Mouse (Mus musculus): ENCODE data around the gene Ralbp1. TPM values are rescaled to one million over a fixed set of nuclear protein-coding genes. Genes with fewer than 3 reads are reported as not detected.
A peak's percentile ranks its signal among the peaks of the same experiment; 100 is the strongest.

The Ralbp1 gene
- total and polyA plus RNA-seq, 2 experiments from 2014 or later, result 42.0 to 50.0 TPM

GRCm38 (mm10) chr17:65828951-65829350 is 56.6 kb downstream of the Ralbp1 start:
- H3K4me3 ChIP-seq (ENCODE audit: low read depth, low read length), result no peak overlapping the region
- no peak for ATAC-seq (ENCODE audit: low FRiP score)
- H3K27me3 ChIP-seq (ENCODE audit: insufficient read depth, low read length), result no peaks in the 10 kb centered on the region
- WGBS, result 94% methylated on average over 11 of the region's 11 CpGs
- no peak overlapping the region for H3K27ac ChIP-seq (ENCODE audit: low read depth, low read length)
- no peak overlapping the region for H3K4me2 ChIP-seq (ENCODE audit: low read depth, low read length, poor library complexity, severe bottlenecking)
- no peaks in the 10 kb centered on the region for H3K9me3 ChIP-seq (ENCODE audit: low read length)
- H3K9ac ChIP-seq (replicated peaks; ENCODE audit: low read length, poor library complexity, severe bottlenecking), result no peak overlapping the region
- no peak for TF ChIP-seq CTCF (IDR thresholded peaks at IDR 0.05)
- H3K4me1 ChIP-seq (ENCODE audit: insufficient read depth, low read length), result no peaks in the 10 kb centered on the region
- no peak for DNase-seq (ENCODE audit: low spot score)
- H3K36me3 ChIP-seq (ENCODE audit: insufficient read depth, low read length), result peaks cover 44% of the 10 kb centered on the region

- 89% methylated on average over 5 of the region's 5 CpGs for WGBS
- Histone ChIP-seq H3K9me3 (ENCODE audit: low read length) (no peaks in the 10 kb centered on the region), H3K27ac (ENCODE audit: low read depth, low read length) (no peak overlapping the region), H3K4me3 (ENCODE audit: low read depth, low read length) (no peak overlapping the region), H3K9ac (replicated peaks; ENCODE audit: low read length, poor library complexity, severe bottlenecking) (no peak overlapping the region), H3K36me3 (ENCODE audit: insufficient read depth, low read length) (peaks cover 36% of the 10 kb centered on the region), H3K4me1 (ENCODE audit: insufficient read depth, low read length) (no peaks in the 10 kb centered on the region), H3K27me3 (ENCODE audit: insufficient read depth, low read length) (no peaks in the 10 kb centered on the region), H3K4me2 (ENCODE audit: low read depth, low read length, poor library complexity, severe bottlenecking) (no peak overlapping the region)
- DNase-seq (ENCODE audit: low spot score) (no peak), ATAC-seq (ENCODE audit: low FRiP score) (peak; percentile 45; the same call in 1 of the 2 replicates)
- TF ChIP-seq CTCF (IDR thresholded peaks at IDR 0.05), result no peak
Observed at GRCm38 (mm10) chr17:65827904-65828303, 57.7 kb downstream of the Ralbp1 start.

- 53% methylated on average over 16 of the region's 16 CpGs for WGBS
- no peak for ATAC-seq (ENCODE audit: low FRiP score)
Observed at GRCm38 (mm10) chr17:65827119-65827840, 58.3 kb downstream of the Ralbp1 start.

GRCm38 (mm10) chr17:65826257-65826656 is 59.3 kb downstream of the Ralbp1 start:
- H3K9ac ChIP-seq (replicated peaks; ENCODE audit: low read length, poor library complexity, severe bottlenecking), result no peak overlapping the region
- H3K27ac ChIP-seq (ENCODE audit: low read depth, low read length), result no peak overlapping the region
- peaks cover 27% of the 10 kb centered on the region for H3K36me3 ChIP-seq (ENCODE audit: insufficient read depth, low read length)
- H3K27me3 ChIP-seq (ENCODE audit: insufficient read depth, low read length), result no peaks in the 10 kb centered on the region
- no peak overlapping the region for H3K4me2 ChIP-seq (ENCODE audit: low read depth, low read length, poor library complexity, severe bottlenecking)
- TF ChIP-seq CTCF (IDR thresholded peaks at IDR 0.05), result no peak
- no peaks in the 10 kb centered on the region for H3K9me3 ChIP-seq (ENCODE audit: low read length)
- H3K4me1 ChIP-seq (ENCODE audit: insufficient read depth, low read length), result no peaks in the 10 kb centered on the region
- WGBS, result 61% methylated on average over 9 of the region's 9 CpGs
- DNase-seq (ENCODE audit: low spot score) (no peak), ATAC-seq (ENCODE audit: low FRiP score) (no peak)
- no peak overlapping the region for H3K4me3 ChIP-seq (ENCODE audit: low read depth, low read length)

More at GRCm38 (mm10) chr17:65827119-65827840, 58.3 kb downstream of the Ralbp1 start:
- no peak for TF ChIP-seq CTCF (IDR thresholded peaks at IDR 0.05)
- Histone ChIP-seq H3K4me1 (ENCODE audit: insufficient read depth, low read length) (no peaks in the 10 kb centered on the region), H3K27ac (ENCODE audit: low read depth, low read length) (no peak overlapping the region), H3K4me3 (ENCODE audit: low read depth, low read length) (no peak overlapping the region), H3K4me2 (ENCODE audit: low read depth, low read length, poor library complexity, severe bottlenecking) (no peak overlapping the region), H3K27me3 (ENCODE audit: insufficient read depth, low read length) (no peaks in the 10 kb centered on the region), H3K9me3 (ENCODE audit: low read length) (no peaks in the 10 kb centered on the region), H3K36me3 (ENCODE audit: insufficient read depth, low read length) (peaks cover 33% of the 10 kb centered on the region), H3K9ac (replicated peaks; ENCODE audit: low read length, poor library complexity, severe bottlenecking) (no peak overlapping the region)
- DNase-seq (ENCODE audit: low spot score), result no peak

GRCm38 (mm10) chr17:65824246-65824645 is 61.4 kb downstream of the Ralbp1 start:
- no peak overlapping the region for H3K9ac ChIP-seq (replicated peaks; ENCODE audit: low read length, poor library complexity, severe bottlenecking)
- WGBS, result 92% methylated on average over 10 of the region's 10 CpGs
- TF ChIP-seq CTCF (IDR thresholded peaks at IDR 0.05), result no peak
- DNase-seq (ENCODE audit: low spot score) (no peak), ATAC-seq (ENCODE audit: low FRiP score) (no peak)
- peaks cover 12% of the 10 kb centered on the region for H3K36me3 ChIP-seq (ENCODE audit: insufficient read depth, low read length)
- no peaks in the 10 kb centered on the region for H3K27me3 ChIP-seq (ENCODE audit: insufficient read depth, low read length)
- H3K9me3 ChIP-seq (ENCODE audit: low read length), result no peaks in the 10 kb centered on the region
- no peak overlapping the region for H3K27ac ChIP-seq (ENCODE audit: low read depth, low read length)
- H3K4me3 ChIP-seq (ENCODE audit: low read depth, low read length), result no peak overlapping the region
- no peaks in the 10 kb centered on the region for H3K4me1 ChIP-seq (ENCODE audit: insufficient read depth, low read length)
- H3K4me2 ChIP-seq (ENCODE audit: low read depth, low read length, poor library complexity, severe bottlenecking), result no peak overlapping the region

GRCm38 (mm10) chr17:65822423-65822822 is 63.2 kb downstream of the Ralbp1 start:
- ATAC-seq (ENCODE audit: low FRiP score), result no peak
- no peak overlapping the region for H3K27ac ChIP-seq (ENCODE audit: low read depth, low read length)
- WGBS, result 93% methylated on average over 5 of the region's 5 CpGs

More at GRCm38 (mm10) chr17:65822423-65822822, 63.2 kb downstream of the Ralbp1 start:
- Histone ChIP-seq H3K9me3 (ENCODE audit: low read length) (no peaks in the 10 kb centered on the region), H3K9ac (replicated peaks; ENCODE audit: low read length, poor library complexity, severe bottlenecking) (no peak overlapping the region), H3K4me2 (ENCODE audit: low read depth, low read length, poor library complexity, severe bottlenecking) (no peak overlapping the region), H3K4me1 (ENCODE audit: insufficient read depth, low read length) (no peaks in the 10 kb centered on the region), H3K36me3 (ENCODE audit: insufficient read depth, low read length) (peaks cover 9% of the 10 kb centered on the region), H3K4me3 (ENCODE audit: low read depth, low read length) (no peak overlapping the region), H3K27me3 (ENCODE audit: insufficient read depth, low read length) (no peaks in the 10 kb centered on the region)
- TF ChIP-seq CTCF (IDR thresholded peaks at IDR 0.05), result no peak
- DNase-seq (ENCODE audit: low spot score), result no peak
